Mouse (Mus musculus) monocyte, adult 5-6 weeks (primary cell): ENCODE measurements at regions not wholly inside any gene's neighbourhood (a gene's known extent, or its start where the extent isn't known, plus 50 kb on each side); places are given as distances from the start of the nearest gene placed in this dataset.

Source experiments
- ATAC-seq: fragments of 153-309, 156-312 bp; replicated peaks from 2 replicates; pipeline ENCODE4 v1.8.0; 2017; ENCODE audit warnings: mild to moderate bottlenecking; ENCODE audit not compliant: low TSS enrichment, insufficient number of reproducible peaks, severe bottlenecking, poor library complexity, low FRiP score

DNA sequence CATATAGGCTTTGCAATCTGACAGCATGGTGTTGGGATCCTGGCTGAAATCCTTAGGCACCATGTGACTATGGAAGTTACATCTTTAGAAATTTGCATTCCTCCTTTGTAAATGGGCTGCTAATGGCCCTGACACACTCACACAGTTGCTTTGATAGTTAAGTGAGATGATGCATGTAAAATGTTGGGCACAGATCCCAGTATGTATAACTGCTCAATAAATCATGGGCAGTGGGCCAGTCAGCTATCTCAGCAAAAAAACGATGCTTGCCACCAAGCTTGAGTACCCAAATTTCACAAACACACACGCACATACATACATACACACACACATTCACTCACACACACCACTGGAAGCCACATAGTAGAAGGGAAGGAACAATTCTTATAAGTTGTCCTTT, 159.5 kb upstream of the Castor2 start:
- no peak for ATAC-seq

DNA sequence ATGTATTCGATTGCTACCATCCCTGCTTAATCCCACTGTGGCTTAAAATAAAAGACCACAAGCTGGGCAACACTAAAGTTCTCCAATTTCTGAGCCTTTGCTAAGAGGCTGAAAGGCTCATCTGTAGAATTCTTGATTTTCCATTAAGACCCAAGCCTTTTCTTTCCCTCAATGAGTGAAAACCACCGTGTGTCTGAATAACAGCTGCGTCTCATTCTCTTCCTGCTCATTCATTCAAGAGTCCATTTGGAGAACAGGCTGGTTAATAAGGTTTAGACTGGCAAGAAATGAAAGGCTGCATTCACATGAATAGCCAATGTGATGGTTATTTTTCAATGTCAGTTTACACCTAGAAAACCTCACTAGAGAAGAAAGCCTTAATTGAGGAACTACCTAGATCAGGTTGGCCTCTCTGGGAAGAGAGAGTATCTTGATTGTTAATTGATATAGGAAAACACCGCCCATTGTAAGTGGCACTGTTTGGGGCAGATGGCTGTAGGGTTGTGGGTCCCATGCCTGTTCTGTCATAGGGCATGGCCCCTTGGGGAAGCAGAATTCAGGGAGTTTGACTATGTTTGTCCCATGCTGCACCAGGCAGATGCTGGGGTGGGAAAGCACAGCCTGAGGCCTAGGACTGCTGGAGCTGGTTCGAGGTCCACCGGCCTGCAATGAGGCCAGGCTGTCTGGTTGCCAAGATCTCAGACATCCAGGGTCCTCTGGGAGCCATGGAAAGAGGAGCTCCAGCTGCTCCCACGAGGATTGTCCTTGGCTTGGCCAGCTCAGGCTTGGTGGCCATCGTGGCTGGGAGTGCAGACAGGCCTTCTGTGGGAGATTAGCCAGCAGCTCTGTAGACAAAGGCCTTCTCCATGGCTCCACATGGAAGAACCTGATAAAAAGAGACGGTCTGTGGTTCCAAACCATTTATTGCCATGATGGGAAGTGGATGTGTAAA, 161.3 kb upstream of the Castor2 start:
- ATAC-seq, result no peak

DNA sequence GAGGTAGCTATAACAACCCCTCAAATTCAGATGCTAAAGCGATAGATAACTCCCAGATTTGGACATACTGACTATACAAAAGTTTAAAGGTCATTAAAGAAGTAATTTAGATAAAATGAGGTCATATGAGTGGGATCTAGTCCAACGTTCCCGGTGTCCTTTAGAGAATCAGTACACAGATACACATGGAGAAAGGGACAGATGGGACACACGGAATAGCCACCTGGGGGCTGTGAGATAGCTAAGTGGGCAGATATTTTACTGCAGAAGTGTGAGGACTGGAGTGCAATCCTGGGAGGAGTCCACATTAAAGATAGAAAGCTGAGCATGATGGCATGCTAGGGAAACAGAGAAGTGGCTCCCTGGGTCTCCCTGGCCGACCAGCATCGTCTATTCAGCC, 164.1 kb upstream of the Castor2 start:
- ATAC-seq, result no peak

DNA sequence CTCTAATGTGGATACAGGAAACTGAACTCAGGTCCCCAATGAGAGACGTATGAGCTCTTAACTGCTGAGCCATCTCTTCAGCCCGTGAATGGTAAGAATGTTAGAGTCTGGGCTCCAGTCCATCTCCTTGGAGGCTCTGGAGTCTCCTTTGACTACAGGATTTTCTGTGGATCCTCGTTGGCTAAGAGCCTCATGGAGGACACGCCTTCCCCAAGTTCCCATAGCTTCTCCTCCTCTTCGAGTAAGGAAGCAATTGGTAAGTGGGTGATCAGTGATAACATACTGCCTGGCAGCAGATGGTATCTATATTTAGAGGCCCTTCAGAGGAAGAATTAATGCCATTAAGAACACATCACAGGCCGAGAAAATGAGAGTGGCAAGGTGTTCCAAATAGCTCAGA, 164.5 kb upstream of the Castor2 start:
- no peak for ATAC-seq

DNA sequence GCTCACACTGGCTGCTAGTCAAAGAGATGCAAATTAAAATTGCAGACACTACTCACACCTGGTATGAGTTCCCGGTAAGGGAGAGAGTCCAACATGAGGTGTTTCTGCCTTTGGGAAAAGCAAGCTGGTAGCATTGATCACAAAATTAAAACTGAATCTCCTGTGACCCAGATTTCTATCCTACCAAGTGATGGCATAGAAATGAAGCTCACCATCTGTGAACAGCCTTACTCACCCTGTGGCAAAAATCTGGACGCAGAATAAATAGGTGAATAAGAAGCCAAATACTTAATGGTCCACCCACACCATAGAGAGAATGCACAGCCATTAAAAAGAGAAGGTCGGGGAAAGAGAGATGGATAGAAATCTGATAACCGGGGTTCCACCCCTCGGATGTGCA, 169.4 kb upstream of the Castor2 start:
- no peak for ATAC-seq

DNA sequence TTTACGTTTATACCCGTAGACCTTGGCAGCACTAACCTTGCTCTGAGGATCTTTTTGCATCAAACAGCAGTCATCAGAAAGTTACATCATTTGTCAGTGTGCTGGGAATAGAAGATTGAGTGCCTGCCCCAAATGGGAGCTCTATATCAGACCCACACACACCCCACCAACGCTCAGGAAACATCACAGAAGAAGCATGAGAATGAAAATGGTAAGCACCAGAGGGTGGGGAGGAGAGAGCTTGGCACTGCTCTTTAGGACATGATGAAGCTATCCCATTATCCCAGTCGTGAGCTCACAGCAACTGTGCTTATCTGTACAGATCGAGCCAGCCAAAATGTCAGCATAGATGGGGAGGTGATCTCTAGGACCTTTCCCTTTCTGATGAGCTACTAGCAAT, 172.5 kb upstream of the Castor2 start:
- ATAC-seq, result no peak

DNA sequence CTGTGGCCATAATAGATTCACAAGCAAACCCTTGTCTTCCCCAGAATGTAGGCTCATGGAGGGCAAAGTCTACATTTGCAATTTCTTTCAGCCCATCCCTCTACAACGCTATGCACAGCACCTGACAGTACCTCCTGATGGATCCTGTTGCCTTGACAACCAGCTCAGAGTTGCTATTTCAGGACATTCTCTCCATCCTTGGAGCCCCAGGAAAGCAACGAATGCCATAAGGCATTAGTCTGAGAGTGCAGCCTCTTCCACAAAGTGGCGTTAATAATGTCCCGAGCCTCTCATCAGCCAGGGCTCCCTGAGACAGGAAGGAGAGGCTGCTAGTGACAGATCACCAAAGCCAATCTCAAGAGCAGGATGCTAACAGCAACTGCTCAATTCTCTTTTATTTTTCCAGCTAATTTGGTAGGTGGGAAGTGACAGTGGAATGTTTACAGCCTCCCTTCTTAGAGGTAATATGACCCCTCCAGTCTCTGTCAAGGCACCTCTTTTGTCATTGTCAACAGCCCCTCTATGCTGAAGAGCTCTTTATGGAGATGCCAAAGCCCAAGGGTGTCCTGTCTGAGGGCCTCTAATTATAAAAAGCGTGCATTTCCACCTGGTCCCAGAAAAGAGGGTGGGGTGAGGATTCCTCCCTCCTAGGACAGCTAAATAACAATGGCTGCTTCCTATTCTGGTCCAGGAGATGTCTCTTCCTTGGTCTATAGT, 174.2 kb upstream of the Castor2 start:
- no peak for ATAC-seq

DNA sequence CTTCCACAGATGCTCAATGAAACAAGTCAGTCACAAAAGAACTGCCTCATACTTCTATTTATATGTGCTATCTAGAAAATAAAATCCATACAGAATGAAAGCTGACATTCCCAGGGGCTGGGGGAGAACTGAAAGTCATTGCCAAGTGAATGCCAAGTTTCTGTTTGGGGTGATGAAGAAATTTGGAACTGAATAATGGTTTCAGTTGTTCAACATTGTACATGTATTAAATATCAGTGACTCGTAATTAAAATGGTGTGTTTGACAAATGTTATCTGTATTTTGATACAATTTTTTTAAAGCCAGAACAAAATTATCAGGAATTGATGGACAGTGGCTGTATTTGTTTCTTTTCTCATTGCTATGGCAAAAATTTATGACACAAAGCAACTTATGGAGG, 177.3 kb upstream of the Castor2 start:
- ATAC-seq, result no peak

DNA sequence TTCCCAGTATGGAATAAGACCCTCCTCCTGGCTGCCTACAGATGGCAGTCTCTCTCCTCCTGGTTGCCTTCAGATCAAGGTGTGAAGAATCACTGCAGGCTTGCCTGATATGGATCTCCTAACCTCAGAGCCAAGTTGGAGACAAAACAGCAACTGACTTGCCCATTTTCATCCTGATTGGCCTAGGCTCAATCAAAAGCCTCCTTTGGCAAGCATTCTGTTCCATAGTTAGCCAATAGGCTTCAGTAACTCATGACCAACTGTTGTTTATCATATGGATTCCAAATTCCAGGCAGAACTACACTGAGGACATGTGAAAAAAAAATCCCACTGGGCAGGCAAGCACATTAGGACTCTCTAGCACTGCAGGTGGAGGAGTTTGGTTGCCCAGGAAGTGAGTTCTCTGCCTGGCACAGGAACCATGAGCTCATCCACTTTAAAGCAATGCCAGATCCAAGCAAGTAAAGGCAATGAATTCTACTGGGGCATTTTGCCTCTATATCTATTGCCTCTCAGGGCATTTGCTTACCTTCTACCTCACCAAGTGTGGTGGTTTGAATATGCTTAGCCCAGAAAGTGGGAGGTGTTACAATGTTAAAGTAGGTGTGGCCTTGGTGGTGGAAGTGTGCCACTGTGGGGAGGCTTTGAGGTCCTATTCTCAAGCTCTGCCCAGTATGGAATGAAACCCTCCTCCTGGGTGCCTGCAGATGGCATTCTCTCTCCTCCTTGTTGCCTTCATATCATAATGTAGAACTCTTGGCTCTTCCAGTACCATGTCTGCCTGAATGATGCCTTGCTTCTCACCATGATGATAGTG, 183.6 kb upstream of the Castor2 start:
- ATAC-seq, result no peak

DNA sequence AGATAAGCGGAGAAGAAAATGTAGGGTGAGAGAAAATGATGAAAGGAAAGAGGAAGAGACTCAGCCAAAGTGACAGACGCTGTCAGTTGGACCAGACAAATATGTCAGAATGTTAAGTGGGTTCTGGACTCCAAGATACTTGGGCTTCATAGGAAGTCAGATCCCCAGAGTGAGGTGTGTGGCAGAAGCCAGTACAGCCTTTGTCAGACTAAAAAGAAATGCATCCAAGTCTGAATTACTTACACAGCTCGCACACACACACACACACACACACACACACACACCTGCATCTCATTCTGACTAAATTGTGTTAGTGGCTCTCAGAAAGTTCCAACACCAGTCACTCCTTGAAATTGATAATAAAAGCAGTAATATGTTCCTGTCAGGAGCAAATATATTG, 192.1 kb upstream of the Castor2 start:
- no peak for ATAC-seq

DNA sequence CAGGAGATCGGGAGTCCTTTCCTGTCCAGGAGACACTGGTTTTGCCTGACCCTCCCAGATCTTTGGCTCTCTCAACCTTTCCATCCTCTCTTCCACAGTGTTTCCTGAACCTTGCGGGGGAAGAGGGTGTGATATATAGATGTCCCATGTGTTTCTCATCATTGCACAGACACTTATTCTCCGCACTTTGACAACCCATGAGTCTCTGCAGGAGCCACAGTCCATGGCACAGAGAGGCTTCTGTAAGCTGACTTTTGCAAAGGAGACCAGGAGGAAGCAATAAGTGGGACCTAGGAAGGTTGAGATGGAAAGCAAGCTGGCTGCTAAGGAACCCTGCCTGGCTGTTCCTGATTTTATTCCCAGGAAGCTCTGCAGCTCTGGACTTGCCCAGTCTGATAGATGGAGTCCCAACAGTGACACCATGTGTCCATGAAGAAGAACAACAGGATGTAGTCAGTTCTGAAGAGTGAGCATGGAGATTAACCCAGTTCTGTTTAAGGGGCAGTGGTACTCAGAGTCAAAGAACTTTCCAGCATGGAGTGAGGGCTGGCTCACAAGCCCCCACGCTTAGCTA, 201.4 kb upstream of the Castor2 start:
- ATAC-seq, result no peak

DNA sequence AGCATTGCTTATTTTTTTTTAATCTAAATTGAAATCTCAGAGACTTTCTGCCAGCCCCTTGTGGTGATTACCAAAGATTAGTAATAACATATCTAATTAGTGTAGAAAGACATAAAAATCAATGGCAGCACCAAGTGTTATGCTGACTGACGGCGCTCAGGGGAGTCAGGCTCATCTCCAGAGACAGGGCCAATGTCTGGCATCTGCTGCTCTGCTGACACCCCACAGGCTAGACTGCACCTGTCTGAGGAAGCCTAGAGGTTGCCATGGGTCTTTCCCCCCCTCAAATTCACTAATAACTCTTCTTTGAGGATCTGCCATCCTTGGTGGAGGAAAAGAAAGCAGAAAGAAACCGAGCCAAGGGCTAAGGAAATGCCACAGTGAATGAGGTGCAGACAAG, 208.8 kb upstream of the Castor2 start:
- ATAC-seq, result no peak

DNA sequence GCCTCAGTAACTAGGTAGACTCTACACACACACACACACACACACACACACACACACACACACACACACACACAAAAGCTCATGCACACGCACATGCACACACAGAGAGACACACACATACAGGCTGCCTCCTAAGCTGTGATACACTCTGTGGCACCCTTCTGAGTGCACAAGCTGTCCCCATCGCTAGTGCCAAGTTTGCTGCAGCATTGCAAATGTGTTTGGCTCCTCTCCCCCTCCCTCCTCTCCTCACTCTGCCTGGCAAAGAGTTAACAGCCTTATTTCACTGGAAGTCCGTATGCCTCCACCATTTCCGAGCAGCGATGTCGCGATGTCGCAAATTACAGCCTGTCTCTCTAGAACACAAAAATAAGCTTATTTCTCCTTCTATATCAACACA, 209.7 kb upstream of the Castor2 start:
- no peak for ATAC-seq

DNA sequence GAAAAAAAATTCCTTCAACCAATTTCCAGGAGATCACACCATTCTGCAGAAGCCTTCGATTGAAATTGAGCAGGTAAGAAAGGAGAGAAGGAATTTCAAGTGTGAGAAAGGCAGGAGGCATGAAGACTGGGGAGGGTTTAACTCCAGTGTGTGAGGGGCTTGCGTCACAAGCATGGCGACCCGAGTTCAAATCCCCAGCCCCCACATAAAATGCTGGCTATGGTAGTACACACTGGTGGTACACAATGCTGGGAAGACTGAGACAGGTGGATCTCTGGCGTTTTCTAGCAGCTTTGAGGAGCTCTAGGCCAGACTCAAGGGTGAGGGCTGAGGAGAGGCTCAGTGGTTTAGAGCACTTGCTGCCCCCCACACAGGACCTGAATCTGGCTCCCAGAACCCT, 214.0 kb upstream of the Castor2 start:
- no peak for ATAC-seq

DNA sequence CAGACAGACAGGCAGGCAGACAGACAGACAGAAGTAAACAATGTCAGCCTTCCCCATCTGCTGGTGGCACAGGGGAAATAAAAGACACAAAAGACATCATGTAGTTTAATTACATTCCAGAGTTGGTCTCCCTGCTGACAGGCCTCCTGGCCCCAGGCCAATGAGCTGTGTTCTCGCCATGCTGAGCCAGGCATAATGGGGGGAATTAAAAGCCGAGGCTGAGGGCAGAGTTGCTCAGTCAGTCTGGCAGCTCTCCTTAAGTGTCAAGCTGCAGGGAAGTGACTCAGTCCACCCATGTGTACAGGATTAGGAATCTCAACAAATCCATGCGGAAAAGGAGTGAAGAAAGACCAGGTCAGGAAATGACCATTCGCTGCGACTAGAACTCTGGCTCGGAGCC, 214.5 kb upstream of the Castor2 start:
- ATAC-seq, result no peak

DNA sequence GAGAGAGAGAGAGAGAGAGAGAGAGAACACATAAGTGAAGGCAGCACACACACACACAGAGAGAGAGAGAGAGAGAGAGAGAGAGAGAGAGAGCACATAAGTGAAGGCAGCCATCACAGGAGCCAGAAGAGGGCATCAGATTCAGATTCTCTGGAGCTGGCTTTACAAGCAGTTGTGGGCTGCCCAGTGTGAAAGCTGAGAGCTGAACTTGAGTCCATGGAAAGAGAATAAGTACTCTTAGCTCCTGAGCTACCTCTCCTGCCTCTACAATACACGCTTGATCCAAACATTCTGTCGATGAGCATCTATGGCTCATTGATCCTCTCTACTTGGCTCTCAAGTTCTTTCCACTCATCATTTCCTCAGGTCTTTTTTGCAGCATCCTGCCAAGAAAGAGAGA, 214.9 kb upstream of the Castor2 start:
- ATAC-seq, result no peak

DNA sequence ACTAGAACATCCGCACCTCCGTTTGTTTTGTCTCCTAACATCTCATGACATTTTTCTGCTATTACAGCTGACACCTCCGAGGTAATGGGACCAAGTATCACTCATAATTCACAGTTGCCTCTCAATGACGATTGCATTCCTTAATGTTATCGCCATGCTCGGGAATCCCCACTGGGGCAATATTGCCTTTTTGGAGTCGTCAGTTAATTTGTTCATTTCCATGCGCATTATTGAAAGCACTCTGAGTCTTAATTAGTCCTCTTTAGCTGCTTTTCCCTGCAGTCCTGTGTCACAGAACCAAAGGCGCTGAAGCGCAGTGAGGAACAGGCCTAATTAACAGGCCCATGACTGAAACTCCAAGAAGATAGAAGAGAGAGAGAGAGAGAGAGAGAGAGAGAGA, 255.0 kb upstream of the Castor2 start:
- ATAC-seq, result no peak

DNA sequence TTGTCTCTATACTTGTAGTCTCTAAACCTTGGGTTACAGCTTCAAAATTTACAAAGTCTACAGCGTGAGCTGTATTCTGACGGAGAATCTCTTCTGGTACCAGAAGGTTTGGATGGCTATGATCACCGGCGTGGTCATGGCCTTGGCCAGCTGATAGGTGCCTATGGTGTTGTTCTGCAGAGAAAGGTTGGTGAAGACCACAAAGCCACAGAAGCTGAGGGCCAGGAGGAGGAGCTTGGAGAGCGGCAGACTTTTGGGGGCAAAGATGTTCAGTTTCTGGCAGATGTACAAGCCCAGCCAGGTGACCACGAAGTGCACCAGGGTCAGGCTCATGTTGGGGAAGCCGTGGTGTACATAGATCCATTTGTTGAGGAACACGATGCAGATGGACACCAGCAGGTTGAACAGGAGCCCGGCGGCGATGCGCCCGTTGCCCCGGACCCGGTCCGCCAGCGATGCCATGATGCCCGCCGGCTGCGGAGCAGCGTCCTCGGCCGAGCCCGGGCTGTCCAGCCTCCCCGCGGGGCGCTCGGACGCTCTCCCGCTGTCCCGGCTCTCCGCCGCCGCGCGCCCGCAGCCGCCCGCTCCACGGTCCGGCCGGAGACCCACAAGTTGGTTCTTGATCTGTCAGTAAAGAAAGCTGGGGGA, 257.3 kb upstream of the Castor2 start:
- peak; percentile 58 for ATAC-seq

DNA sequence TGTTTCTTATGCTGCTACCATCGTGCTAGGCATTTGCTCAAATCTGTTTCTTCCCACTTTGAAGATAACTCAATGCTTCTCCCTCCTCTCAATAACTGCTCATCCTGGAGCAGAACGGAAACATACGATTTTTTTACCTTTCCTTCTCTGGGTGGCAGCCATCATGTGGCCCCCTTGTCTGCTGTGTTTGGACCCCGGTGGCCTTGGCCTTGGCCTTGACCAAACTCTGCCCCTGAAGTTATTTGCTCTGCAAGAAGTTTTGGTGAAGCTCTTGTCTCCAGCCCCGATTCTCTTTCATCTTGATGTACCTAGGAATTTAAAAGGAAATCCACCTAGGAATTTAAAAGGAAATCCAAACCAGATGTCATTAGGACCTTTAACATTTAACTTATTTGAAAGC, 261.2 kb upstream of the Castor2 start:
- ATAC-seq, result no peak
